Mouse (Mus musculus): ENCODE results near the gene Fgf15.
"Not testable (repeated sequence)": the region's sequence is repeated elsewhere in the genome, so short reads cannot be mapped to it uniquely, and the experiment has no call there.

The Fgf15 gene

DNA sequence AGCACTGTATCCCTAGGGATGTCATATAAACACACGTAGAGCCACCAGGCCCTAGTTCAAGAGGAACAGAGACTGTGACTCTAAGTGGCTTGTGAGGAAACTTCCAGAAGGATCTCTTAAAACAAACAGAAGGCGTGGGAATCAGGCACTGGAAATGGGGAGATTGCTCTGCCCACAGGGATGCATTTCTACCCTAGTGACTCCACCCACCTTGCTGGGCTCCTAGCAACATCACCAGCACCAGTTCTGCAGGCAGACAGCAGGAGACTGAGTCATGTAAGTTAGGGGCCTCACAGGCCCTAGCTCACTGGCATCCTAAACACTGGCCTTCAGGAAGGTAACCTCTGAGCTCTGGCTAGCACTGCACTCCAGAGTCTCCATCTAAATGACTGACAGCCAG is 4.5 kb upstream of the Fgf15 start:
- no peak for DNase-seq (ENCODE audit: low spot score)

DNA sequence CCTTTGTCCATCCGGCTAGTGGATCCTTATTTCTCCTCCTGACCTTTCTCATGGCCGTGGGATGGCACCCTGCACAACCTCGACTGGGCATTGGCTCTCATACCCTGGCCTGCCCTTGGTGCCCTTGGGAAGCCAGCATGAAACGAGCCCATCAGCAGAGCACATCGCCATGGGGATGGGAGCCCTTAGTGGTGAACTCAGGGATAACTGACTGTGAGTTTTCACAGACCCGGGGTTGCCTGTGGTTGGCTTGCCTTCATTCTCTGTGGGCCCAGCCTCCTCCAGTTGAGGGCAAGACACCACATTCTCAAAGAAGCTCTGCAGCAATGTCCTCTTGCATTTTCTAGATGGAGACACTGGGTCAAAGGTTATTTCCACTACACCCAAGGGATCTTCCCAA is 4.0 kb upstream of the Fgf15 start:
- DNase-seq (ENCODE audit: low spot score), result no peak

DNA sequence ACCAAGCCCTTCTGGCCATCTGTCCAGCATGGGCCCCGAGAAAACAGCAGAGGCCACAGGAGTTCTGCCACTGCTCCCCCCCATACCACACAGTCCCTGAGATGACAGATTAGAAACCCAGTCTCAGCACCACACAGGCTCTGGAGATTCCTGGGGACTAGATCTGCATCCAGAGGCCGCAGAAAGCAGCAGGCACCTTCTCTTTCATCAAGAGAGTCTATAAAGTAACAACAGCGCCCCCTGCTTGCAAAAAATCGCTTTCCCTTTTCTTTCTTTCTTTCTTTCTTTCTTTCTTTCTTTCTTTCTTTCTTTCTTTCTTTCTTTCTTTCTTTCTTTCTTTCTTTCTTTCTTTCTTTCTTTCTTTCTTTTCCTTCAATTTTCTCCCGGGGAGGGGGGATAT is 2.1 kb upstream of the Fgf15 start:
- no peak for DNase-seq (ENCODE audit: low spot score)

- DNase-seq (ENCODE audit: low spot score), result no peak
Measured at GRCm38 (mm10) chr7:144894706-144895105, 1.6 kb upstream of the Fgf15 start.

DNA sequence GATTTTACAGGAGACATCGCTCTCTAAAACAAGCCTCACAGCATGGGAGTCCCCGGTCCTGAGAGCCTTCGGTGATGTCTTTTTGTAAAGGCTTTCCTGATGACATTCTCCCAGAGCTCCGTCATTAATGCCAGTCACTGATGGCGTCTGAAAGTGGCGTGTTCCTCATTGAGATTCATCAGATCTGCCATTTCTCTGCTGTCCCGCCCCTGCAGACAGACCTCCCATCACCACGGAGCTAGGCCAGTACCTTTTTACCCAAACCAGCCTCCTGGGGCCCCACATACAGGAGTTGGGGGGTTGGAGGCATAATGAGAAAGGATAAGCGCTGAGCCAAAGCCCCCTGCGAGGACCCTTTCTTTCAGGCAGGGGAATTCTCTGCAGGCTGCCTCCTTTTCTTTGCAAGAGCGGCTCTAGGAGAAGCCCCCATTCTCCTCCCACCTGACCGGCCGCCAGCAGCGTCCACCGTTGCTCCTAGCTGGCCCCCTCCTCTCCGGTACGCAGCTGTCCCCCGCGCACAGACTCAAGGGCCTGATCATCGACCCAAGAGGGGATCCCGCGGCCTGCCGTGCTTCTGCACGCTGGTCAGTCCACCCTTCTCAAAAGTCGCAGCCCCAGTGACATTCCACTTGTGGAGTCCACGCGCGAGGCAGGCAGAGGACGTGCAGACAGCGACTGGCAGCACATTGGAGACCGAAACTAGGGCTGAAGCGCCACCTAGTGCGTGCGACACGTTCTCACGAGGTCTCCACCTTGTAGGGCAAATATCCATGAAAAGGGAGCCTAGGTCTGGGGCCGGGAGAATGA is 823 bp upstream of the Fgf15 start:
- DNase-seq (ENCODE audit: low spot score), result peak; percentile 70

DNA sequence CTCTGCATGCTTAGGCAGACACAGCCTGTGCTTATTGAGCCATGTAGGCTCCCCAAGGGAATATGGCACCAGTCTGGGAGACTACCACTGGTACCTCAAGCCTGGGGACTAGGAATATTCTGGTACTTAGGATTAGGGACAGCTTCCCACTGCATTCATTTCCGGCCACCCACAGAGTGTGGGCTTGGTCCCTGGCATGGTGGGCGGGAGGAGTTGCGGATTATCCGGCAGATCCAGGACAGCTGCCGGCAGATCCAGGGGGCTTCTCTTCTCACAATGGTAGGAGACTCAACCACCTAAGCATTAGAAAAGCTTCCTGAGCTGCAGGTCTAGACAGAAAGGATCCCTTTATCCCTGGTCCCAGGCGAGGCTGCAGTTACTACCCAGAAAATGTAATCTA is 2.2 kb downstream of the Fgf15 start:
- no peak for DNase-seq (ENCODE audit: low spot score)

DNA sequence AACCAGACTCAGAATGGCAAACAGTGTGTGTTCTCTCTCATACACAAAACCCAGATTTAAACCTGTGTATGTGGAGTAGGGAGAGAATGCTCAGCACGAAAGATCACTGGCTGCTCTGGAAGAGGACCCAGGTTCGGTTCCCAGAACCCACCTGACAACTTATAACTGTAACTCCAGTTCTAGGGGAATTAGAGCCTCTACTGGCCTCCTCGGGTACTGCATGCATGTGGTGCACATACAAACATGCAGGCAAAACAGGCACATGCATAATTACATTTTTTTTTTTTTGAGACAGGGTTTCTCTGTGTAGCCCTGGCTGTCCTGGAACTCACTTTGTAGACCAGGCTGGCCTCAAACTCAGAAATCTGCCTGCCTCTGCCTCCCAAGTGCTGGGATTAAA is 9.2 kb downstream of the Fgf15 start:
- not testable (repeated sequence) for DNase-seq (ENCODE audit: low spot score)

DNA sequence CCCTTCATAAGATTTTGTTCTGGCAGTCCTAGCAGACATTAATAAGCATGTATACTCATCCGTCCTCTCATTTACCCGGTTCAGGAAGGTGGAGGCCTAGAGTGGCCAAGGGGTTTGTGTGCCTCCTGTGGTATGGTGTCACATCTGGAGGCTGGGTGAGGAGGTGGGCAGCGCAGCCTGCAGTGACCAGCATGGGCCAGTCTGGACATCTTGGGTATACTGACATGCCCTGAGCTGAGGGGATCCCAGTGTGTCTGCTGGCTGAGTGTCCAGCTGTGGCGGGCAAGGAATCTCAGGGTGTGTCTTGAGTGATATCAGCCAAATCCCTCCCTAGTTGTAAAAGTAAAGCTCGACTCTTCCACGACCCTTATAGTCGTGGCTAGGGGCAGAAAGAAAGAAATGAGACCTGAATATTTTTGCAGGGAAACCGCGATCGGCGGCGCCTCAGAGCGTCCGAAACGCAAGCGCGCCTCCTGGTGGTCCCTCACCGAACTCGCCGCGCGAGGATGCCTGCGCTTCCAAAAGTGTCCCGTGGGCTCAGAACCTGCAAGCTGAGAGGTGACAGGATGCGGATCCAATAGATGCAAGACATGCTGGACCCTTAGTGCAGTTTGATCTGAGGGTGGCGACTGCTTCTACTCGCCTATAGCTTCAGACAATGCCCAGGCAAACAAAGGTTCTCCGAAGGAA is 10.5 kb downstream of the Fgf15 start:
- DNase-seq (ENCODE audit: low spot score), result peak; percentile 56

- DNase-seq (ENCODE audit: low spot score), result no peak
Measured at GRCm38 (mm10) chr7:144907793-144908192, 11.5 kb downstream of the Fgf15 start.

DNA sequence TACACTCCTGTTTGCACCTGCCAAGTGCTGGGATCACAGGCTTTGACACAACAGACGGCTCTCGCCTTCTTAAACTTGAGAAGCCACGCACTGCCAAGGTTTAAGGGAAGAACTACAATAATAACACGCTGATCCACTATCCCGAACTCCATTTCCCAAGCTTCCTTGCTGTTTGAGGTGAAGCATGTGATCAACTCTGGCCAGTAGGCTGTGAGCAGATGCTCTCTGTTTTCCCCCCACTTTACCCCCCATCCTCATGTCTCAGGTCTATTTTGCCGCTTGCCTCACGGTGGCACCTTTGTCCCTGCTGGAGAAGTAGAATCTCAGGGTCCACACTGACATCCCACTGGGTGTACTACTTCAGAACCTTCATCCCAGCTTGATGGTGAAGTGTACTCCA is 12.4 kb downstream of the Fgf15 start:
- DNase-seq (ENCODE audit: low spot score), result no peak

GRCm38 (mm10) chr7:144911121-144911520 is 14.8 kb downstream of the Fgf15 start:
- DNase-seq (ENCODE audit: low spot score), result no peak

DNA sequence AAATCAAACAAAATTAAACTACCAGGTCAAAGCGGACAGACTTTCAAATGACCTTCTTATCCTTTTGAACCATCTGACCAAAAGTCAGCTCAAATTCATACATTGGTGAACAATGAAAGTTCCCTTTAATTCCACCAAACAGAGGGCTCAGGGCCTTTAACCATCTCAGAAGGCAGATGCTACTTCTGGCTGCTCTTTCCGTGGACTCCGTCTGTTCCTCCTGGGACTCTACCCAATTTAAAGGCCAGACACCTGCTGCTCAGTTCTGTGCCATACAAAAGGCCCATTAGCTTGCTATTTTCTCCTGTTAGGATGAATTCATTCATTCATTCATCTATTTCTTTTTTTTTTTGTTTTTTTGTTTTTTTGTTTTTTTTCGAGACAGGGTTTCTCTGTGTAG is 16.6 kb downstream of the Fgf15 start:
- DNase-seq (ENCODE audit: low spot score), result no peak

- DNase-seq (ENCODE audit: low spot score), result no peak
Measured at GRCm38 (mm10) chr7:144914296-144914947, 18.1 kb downstream of the Fgf15 start.

DNA sequence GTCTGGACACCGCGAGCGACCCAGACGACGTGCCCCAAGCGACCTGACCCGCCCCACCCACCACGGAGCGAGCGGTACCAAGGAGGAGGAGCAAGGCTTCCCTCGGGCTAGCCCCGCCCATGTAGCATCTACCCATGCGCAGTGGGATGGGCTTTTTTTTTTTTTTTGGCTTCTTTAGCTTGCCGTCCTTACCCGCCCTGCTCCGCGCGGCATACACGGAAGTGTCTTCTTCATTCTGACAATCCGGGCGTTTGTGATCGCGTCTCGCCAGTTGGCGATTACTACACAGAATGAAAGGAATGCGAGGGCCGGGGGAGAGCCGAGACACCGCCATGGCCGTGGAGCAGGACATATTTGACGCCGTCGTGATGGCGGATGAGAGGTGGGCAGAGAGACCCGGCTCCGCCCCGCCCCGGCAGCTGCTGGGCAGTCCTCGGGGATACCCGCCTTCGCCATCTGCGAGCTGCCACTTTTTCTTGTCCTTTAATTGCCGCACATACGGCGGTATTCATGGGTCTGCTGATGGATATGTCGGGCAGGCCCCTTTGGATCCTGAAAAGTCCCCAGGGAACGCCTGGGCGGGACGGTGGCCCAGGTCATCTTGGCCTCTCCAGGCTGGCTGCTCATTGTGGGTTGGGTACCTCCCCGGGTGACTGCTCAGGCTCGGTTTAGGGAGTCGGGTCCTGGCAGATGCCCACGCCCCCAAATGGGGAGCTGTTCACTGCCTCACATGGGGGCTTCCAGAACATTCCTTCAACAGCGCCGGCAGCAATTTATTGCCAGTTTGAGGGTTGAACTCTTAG is 18.8 kb downstream of the Fgf15 start, which contains the start of gene LTO1:
TSS of gene LTO1 (plus strand) at position 153 of the 803 bp plus-strand sequence.
- peak; percentile 88 for DNase-seq (ENCODE audit: low spot score)

DNA sequence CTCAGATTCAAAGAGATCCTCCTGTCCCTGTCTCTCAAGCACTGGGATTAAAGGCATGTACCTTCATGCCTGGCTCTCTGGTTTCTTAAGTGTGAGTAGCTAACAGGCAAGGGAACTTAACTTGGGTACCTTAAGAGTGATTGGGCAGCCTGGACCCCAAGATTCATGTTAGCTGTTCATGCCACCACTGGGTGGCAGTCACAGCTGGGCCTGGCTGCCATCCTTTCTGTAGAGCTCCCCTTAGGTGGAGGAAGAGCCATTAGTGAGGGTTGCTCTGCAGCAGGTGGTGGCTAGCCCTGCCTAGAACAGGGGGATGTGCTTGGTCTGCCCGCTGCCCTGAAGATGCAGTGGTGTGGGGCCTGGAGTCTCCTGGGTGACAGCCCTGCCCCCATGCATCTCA is 22.5 kb downstream of the Fgf15 start:
- DNase-seq (ENCODE audit: low spot score), result no peak

- DNase-seq (ENCODE audit: low spot score), result no peak
Measured at GRCm38 (mm10) chr7:144927591-144927990, 31.3 kb downstream of the Fgf15 start.

- no peak for DNase-seq (ENCODE audit: low spot score)
Measured at GRCm38 (mm10) chr7:144928009-144928888, 31.9 kb downstream of the Fgf15 start.

- no peak for DNase-seq (ENCODE audit: low spot score)
Measured at GRCm38 (mm10) chr7:144928889-144929210, 32.5 kb downstream of the Fgf15 start.

- no peak for DNase-seq (ENCODE audit: low spot score)
Measured at GRCm38 (mm10) chr7:144929506-144929905, 33.2 kb downstream of the Fgf15 start.

- no peak for DNase-seq (ENCODE audit: low spot score)
Measured at GRCm38 (mm10) chr7:144929931-144930330, 33.6 kb downstream of the Fgf15 start.

DNA sequence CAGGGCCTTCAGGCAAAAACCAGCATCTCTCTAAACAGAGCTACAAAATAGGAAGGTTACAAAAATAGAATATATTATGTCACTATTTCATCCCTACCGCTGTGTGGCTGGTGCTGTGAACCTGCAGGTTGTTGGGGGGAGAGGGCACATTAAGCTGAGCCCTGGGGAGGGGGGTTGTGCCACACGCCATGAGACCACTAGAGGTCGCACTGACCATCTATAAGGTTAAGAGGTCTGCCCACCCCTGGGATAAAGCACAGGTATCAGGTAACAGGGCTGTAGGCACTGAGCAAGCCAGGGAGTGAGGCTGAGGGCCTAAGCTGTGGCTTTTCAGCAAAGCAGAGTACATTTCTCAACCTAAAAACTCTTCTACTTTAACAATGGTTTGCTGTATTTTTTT is 35.4 kb downstream of the Fgf15 start:
- DNase-seq (ENCODE audit: low spot score), result no peak

Data from ovary, postnatal 36 days (tissue).